Mouse (Mus musculus) liver, adult 2 months (tissue): ENCODE measurements around the gene Kcnq2.

Source experiments
- CTCF ChIP-seq: fragments of 200-500 bp; IDR thresholded peaks from 2 replicates; pipeline ENCODE4 v1.5.1; 2011; ENCODE audit warnings: low read depth, low read length, control low read depth
- POLR2A ChIP-seq: fragments of 200-500 bp; IDR thresholded peaks from 2 replicates; pipeline ENCODE4 v1.6.1; 2011; ENCODE audit warnings: low read length, control low read depth; ENCODE audit not compliant: insufficient read depth; ENCODE audit errors: extremely low read depth

DNA sequence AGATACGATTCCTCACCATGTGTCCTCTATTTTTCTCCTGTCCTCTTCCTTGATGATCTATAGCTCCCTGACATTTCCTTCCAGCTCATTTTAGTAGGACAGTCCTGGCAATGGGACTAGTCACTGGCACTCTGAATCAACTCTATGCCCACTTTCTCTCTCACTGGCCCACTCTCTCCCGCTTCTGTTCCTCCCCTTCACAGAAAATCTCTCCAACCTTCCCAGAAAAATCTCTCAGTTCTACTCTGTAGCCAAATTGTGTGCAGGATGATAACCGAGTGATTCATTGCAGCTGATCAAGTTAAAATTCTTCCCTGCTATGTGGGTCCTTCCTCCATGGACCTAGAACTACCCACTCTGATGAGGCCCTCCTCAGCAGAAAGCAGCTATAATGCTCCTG is 39.5 kb upstream of the Kcnq2 start:
- TF ChIP-seq POLR2A = no peak
- TF ChIP-seq CTCF = no peak
